Mouse (Mus musculus): Measurements from ENCODE around the gene Ap2s1. TPM values are rescaled to one million over a fixed set of nuclear protein-coding genes. Genes with fewer than 3 reads are reported as not detected.
A peak's percentile ranks its signal among the peaks of the same experiment; 100 is the strongest.

Ap2s1 gene
- polyA plus RNA-seq, 1 experiment from 2014 or later = 300 TPM

GRCm38 (mm10) chr7:16760292-16760691 is 22.1 kb downstream of the Ap2s1 start:
- 24% methylated on average over 8 of the region's 8 CpGs for WGBS
- H3K36me3 ChIP-seq (ENCODE audit: control insufficient read depth, insufficient read depth, low read length) = no peaks in the 10 kb centered on the region
- H3K4me2 ChIP-seq = no peak overlapping the region
- DNase-seq (ENCODE audit: low spot score) = no peak
- ATAC-seq (replicated peaks; ENCODE audit: low FRiP score) = no peak
- H3K4me3 ChIP-seq (ENCODE audit: low read depth, low read length) = no peak overlapping the region
- no peaks in the 10 kb centered on the region for H3K9me3 ChIP-seq (ENCODE audit: control insufficient read depth, low read length)
- H3K27ac ChIP-seq (ENCODE audit: low read depth, low read length) = no peak overlapping the region
- H3K4me1 ChIP-seq (replicated peaks; ENCODE audit: control insufficient read depth, insufficient read depth, low read length) = peaks cover 3% of the 10 kb centered on the region
- no peak overlapping the region for H3K9ac ChIP-seq (ENCODE audit: low read depth, low read length)
- no peaks in the 10 kb centered on the region for H3K27me3 ChIP-seq (replicated peaks; ENCODE audit: control insufficient read depth, insufficient read depth, low read length)

- H3K9ac ChIP-seq (ENCODE audit: low read depth, low read length) = no peak overlapping the region
- no peak overlapping the region for H3K4me2 ChIP-seq
- no peak overlapping the region for H3K4me3 ChIP-seq (ENCODE audit: low read depth, low read length)
- no peaks in the 10 kb centered on the region for H3K36me3 ChIP-seq (ENCODE audit: control insufficient read depth, insufficient read depth, low read length)
- H3K27me3 ChIP-seq (replicated peaks; ENCODE audit: control insufficient read depth, insufficient read depth, low read length) = no peaks in the 10 kb centered on the region
- no peak overlapping the region for H3K27ac ChIP-seq (ENCODE audit: low read depth, low read length)
- no peaks in the 10 kb centered on the region for H3K4me1 ChIP-seq (replicated peaks; ENCODE audit: control insufficient read depth, insufficient read depth, low read length)
- ATAC-seq (replicated peaks; ENCODE audit: low FRiP score) (no peak), DNase-seq (ENCODE audit: low spot score) (no peak)
- WGBS = 56% methylated on average over 10 of the region's 10 CpGs
- H3K9me3 ChIP-seq (ENCODE audit: control insufficient read depth, low read length) = no peaks in the 10 kb centered on the region
Observed at GRCm38 (mm10) chr7:16761005-16761481, 22.8 kb downstream of the Ap2s1 start.

- WGBS = 58% methylated on average over 5 of the region's 5 CpGs
- H3K27ac ChIP-seq (ENCODE audit: low read depth, low read length) = no peak overlapping the region
- no peak overlapping the region for H3K9ac ChIP-seq (ENCODE audit: low read depth, low read length)
- H3K9me3 ChIP-seq (ENCODE audit: control insufficient read depth, low read length) = no peaks in the 10 kb centered on the region
- ATAC-seq (replicated peaks; ENCODE audit: low FRiP score) = no peak
- no peak for DNase-seq (ENCODE audit: low spot score)
- H3K27me3 ChIP-seq (replicated peaks; ENCODE audit: control insufficient read depth, insufficient read depth, low read length) = no peaks in the 10 kb centered on the region
- no peak overlapping the region for H3K4me2 ChIP-seq
- no peaks in the 10 kb centered on the region; the same call in 1 of the 2 replicates for H3K4me1 ChIP-seq (replicated peaks; ENCODE audit: control insufficient read depth, insufficient read depth, low read length)
- H3K4me3 ChIP-seq (ENCODE audit: low read depth, low read length) = no peak overlapping the region
- H3K36me3 ChIP-seq (ENCODE audit: control insufficient read depth, insufficient read depth, low read length) = no peaks in the 10 kb centered on the region
Observed at GRCm38 (mm10) chr7:16761630-16762029, 23.4 kb downstream of the Ap2s1 start.

GRCm38 (mm10) chr7:16763463-16764218 is 25.4 kb downstream of the Ap2s1 start:
- no peak overlapping the region for H3K9ac ChIP-seq (ENCODE audit: low read depth, low read length)
- no peak overlapping the region for H3K4me2 ChIP-seq
- H3K27me3 ChIP-seq (replicated peaks; ENCODE audit: control insufficient read depth, insufficient read depth, low read length) = no peaks in the 10 kb centered on the region
- no peaks in the 10 kb centered on the region for H3K9me3 ChIP-seq (ENCODE audit: control insufficient read depth, low read length)
- H3K36me3 ChIP-seq (ENCODE audit: control insufficient read depth, insufficient read depth, low read length) = no peaks in the 10 kb centered on the region
- H3K27ac ChIP-seq (ENCODE audit: low read depth, low read length) = no peak overlapping the region
- 86% methylated on average over 7 of the region's 7 CpGs for WGBS
- no peaks in the 10 kb centered on the region; the same call in 1 of the 2 replicates for H3K4me1 ChIP-seq (replicated peaks; ENCODE audit: control insufficient read depth, insufficient read depth, low read length)
- DNase-seq (ENCODE audit: low spot score) (no peak), ATAC-seq (replicated peaks; ENCODE audit: low FRiP score) (no peak)
- H3K4me3 ChIP-seq (ENCODE audit: low read depth, low read length) = no peak overlapping the region

- Histone ChIP-seq H3K4me3 (ENCODE audit: low read depth, low read length) (no peak overlapping the region), H3K4me1 (replicated peaks; ENCODE audit: control insufficient read depth, insufficient read depth, low read length) (no peaks in the 10 kb centered on the region; the same call in 1 of the 2 replicates), H3K4me2 (no peak overlapping the region), H3K9me3 (ENCODE audit: control insufficient read depth, low read length) (peaks cover 3% of the 10 kb centered on the region; the same call in 1 of the 2 replicates), H3K27ac (ENCODE audit: low read depth, low read length) (no peak overlapping the region), H3K36me3 (ENCODE audit: control insufficient read depth, insufficient read depth, low read length) (no peaks in the 10 kb centered on the region), H3K9ac (ENCODE audit: low read depth, low read length) (no peak overlapping the region), H3K27me3 (replicated peaks; ENCODE audit: control insufficient read depth, insufficient read depth, low read length) (no peaks in the 10 kb centered on the region)
- no peak for ATAC-seq (replicated peaks; ENCODE audit: low FRiP score)
- 58% methylated on average over 2 of the region's 2 CpGs for WGBS
- no peak for DNase-seq (ENCODE audit: low spot score)
Observed at GRCm38 (mm10) chr7:16766443-16766842, 28.2 kb downstream of the Ap2s1 start.

GRCm38 (mm10) chr7:16775888-16776287 is 37.7 kb downstream of the Ap2s1 start:
- DNase-seq (ENCODE audit: low spot score) = no peak
- Histone ChIP-seq H3K4me1 (replicated peaks; ENCODE audit: control insufficient read depth, insufficient read depth, low read length) (no peaks in the 10 kb centered on the region), H3K9ac (ENCODE audit: low read depth, low read length) (no peak overlapping the region), H3K27ac (ENCODE audit: low read depth, low read length) (no peak overlapping the region), H3K4me2 (no peak overlapping the region), H3K27me3 (replicated peaks; ENCODE audit: control insufficient read depth, insufficient read depth, low read length) (no peaks in the 10 kb centered on the region), H3K9me3 (ENCODE audit: control insufficient read depth, low read length) (peaks cover 8% of the 10 kb centered on the region; the same call in 1 of the 2 replicates), H3K4me3 (ENCODE audit: low read depth, low read length) (no peak overlapping the region), H3K36me3 (ENCODE audit: control insufficient read depth, insufficient read depth, low read length) (no peaks in the 10 kb centered on the region)
- ATAC-seq (replicated peaks; ENCODE audit: low FRiP score) = no peak
- 47% methylated on average over 5 of the region's 5 CpGs for WGBS

DNA sequence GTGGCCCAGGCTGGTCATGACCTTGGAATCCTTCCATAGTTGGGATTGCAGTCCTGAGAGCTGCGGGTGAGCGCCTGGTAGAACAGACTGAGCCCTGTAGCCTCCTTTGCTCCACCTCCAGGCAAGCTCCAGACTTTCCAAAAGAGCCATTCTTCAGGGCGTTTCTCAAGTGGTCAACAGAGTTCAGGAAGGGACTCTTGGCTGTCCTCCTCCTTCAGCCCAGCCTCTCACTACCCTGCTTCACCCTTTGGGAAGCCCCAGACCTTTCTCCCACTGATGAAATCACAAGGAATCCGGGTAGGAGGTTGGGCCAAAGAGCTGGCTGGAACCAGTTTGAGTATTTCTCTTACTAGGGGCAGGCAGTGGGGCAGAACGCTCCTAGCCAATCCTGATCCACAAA is 41.9 kb downstream of the Ap2s1 start:
- DNase-seq (ENCODE audit: low spot score) (no peak), ATAC-seq (replicated peaks; ENCODE audit: low FRiP score) (no peak)
- Histone ChIP-seq H3K4me3 (ENCODE audit: low read depth, low read length) (no peak overlapping the region), H3K9me3 (ENCODE audit: control insufficient read depth, low read length) (no peaks in the 10 kb centered on the region), H3K4me2 (no peak overlapping the region), H3K4me1 (replicated peaks; ENCODE audit: control insufficient read depth, insufficient read depth, low read length) (peaks cover 16% of the 10 kb centered on the region), H3K27ac (ENCODE audit: low read depth, low read length) (no peak overlapping the region), H3K27me3 (replicated peaks; ENCODE audit: control insufficient read depth, insufficient read depth, low read length) (no peaks in the 10 kb centered on the region), H3K36me3 (ENCODE audit: control insufficient read depth, insufficient read depth, low read length) (no peaks in the 10 kb centered on the region), H3K9ac (ENCODE audit: low read depth, low read length) (no peak overlapping the region)
- WGBS = 70% methylated on average over 5 of the region's 5 CpGs

- peak within 1 kb of the TSS; percentile 81 for H3K27ac ChIP-seq (ENCODE audit: low read depth, low read length)
- 3% methylated on average over 34 of the region's 34 CpGs for WGBS
- H3K4me3 ChIP-seq (ENCODE audit: low read depth, low read length) = peak within 1 kb of the TSS; percentile 72
- ATAC-seq (replicated peaks; ENCODE audit: low FRiP score) (peak; percentile 81), DNase-seq (ENCODE audit: low spot score) (peak; percentile 93)
- H3K4me1 ChIP-seq (replicated peaks; ENCODE audit: control insufficient read depth, insufficient read depth, low read length) = peaks cover 21% of the 10 kb centered on the region
- H3K27me3 ChIP-seq (replicated peaks; ENCODE audit: control insufficient read depth, insufficient read depth, low read length) = no peaks in the 10 kb centered on the region
- no peaks in the 10 kb centered on the region for H3K9me3 ChIP-seq (ENCODE audit: control insufficient read depth, low read length)
- peak within 1 kb of the TSS; percentile 84 for H3K9ac ChIP-seq (ENCODE audit: low read depth, low read length)
- H3K36me3 ChIP-seq (ENCODE audit: control insufficient read depth, insufficient read depth, low read length) = peaks cover 2% of the 10 kb centered on the region; the same call in 1 of the 2 replicates
- H3K4me2 ChIP-seq = peak within 1 kb of the TSS; percentile 79
Observed at GRCm38 (mm10) chr7:16780825-16781554, 42.8 kb downstream of the Ap2s1 start, which contains the start of gene Slc1a5. Gene Slc1a5, plus strand, starts transcription at chr7:16781340.
